Mouse (Mus musculus) left cerebral cortex, postnatal 36 days (tissue): ENCODE measurements around the gene Fam185a. TPM values are rescaled to one million over a fixed set of nuclear protein-coding genes. Genes with fewer than 3 reads are reported as not detected.
A peak's percentile ranks its signal among the peaks of the same experiment; 100 is the strongest.

Experiments
- DNase-seq, 2 experiments: peaks; one replicate each; pipeline ENCODE4 v3.0.0; 2021 to 2022; ENCODE audit warnings: low spot score in 2 of 2, mixed read lengths in 1 of 2
- intact Hi-C: fragments of 180-260 bp; cut with DNase I; formaldehyde crosslinking; loops from one replicate; pipeline ENCODE4 v1.15.1; 2025
- total RNA-seq, 2 experiments: library from RNA; stranded (reverse); gene quantifications; 2 replicates each; pipeline ENCODE4 v1.2.3; 2021

Fam185a gene
- total RNA-seq, 2 experiments from 2014 or later, result 12.0 to 13.3 TPM

GRCm38 (mm10) chr5:21488506-21488905, 63.7 kb downstream of the Fam185a start:
- no peak for DNase-seq
- intact Hi-C loops, result no loop called here

- intact Hi-C loops, result no loop called here
- no peak for DNase-seq
These were observed 64.4 kb downstream of the Fam185a start for GRCm38 (mm10) chr5:21489135-21489534.

- intact Hi-C loops, result no loop called here
- DNase-seq, result no peak
These were observed 66.7 kb downstream of the Fam185a start for GRCm38 (mm10) chr5:21491469-21491868.

- no peak for DNase-seq
- intact Hi-C loops, result no loop called here
These were observed 67.5 kb downstream of the Fam185a start for GRCm38 (mm10) chr5:21492213-21492612.

- intact Hi-C loops, result no loop called here
- no peak for DNase-seq
These were observed 68.7 kb downstream of the Fam185a start for GRCm38 (mm10) chr5:21493294-21493999.

GRCm38 (mm10) chr5:21494781-21495180, 70.0 kb downstream of the Fam185a start:
- DNase-seq, result no peak
- intact Hi-C loops, result no loop called here

GRCm38 (mm10) chr5:21496321-21496720, 71.6 kb downstream of the Fam185a start:
- DNase-seq, result no peak
- intact Hi-C loops, result no loop called here

- intact Hi-C loops, result no loop called here
- DNase-seq, result no peak
These were observed 72.1 kb downstream of the Fam185a start for GRCm38 (mm10) chr5:21496881-21497280.

- intact Hi-C loops, result no loop called here
- DNase-seq, result no peak
These were observed 73.7 kb downstream of the Fam185a start for GRCm38 (mm10) chr5:21498490-21498889.

GRCm38 (mm10) chr5:21498925-21499324, 74.2 kb downstream of the Fam185a start:
- intact Hi-C loops, result no loop called here
- DNase-seq, result no peak

GRCm38 (mm10) chr5:21500133-21500532, 75.4 kb downstream of the Fam185a start:
- no peak for DNase-seq
- intact Hi-C loops, result no loop called here

- DNase-seq, result no peak
- intact Hi-C loops, result no loop called here
These were observed 76.2 kb downstream of the Fam185a start for GRCm38 (mm10) chr5:21500941-21501340.

- DNase-seq, result peak in 1 of 2 experiments; percentile 51
- intact Hi-C loops, result no loop called here
These were observed 78.3 kb downstream of the Fam185a start for GRCm38 (mm10) chr5:21502936-21503610.

GRCm38 (mm10) chr5:21505159-21505558, 80.4 kb downstream of the Fam185a start:
- intact Hi-C loops, result no loop called here
- DNase-seq, result no peak

- intact Hi-C loops, result no loop called here
- DNase-seq, result no peak
These were observed 82.1 kb downstream of the Fam185a start for GRCm38 (mm10) chr5:21506887-21507286.

- intact Hi-C loops, result no loop called here
- no peak for DNase-seq
These were observed 85.0 kb downstream of the Fam185a start for GRCm38 (mm10) chr5:21509801-21510200.

GRCm38 (mm10) chr5:21513363-21513762, 88.6 kb downstream of the Fam185a start:
- intact Hi-C loops, result no loop called here

GRCm38 (mm10) chr5:21517562-21517961, 92.8 kb downstream of the Fam185a start:
- intact Hi-C loops, result no loop called here
- no peak for DNase-seq

More at GRCm38 (mm10) chr5:21513363-21513762, 88.6 kb downstream of the Fam185a start:
- DNase-seq, result no peak

GRCm38 (mm10) chr5:21518207-21518606, 93.4 kb downstream of the Fam185a start:
- intact Hi-C loops, result no loop called here
- DNase-seq, result no peak

- no peak for DNase-seq
- intact Hi-C loops, result no loop called here
These were observed 94.4 kb downstream of the Fam185a start for GRCm38 (mm10) chr5:21519166-21519565.

GRCm38 (mm10) chr5:21526835-21527485, 102.2 kb downstream of the Fam185a start:
- intact Hi-C loops, result no loop called here
- DNase-seq, result no peak
